Mouse (Mus musculus): ENCODE results near the gene 1700016C15Rik.

1700016C15Rik gene

GRCm38 (mm10) chr1:177717057-177717835 is 12.4 kb upstream of the 1700016C15Rik start:
- no peak for DNase-seq (ENCODE audit: low read depth)

GRCm38 (mm10) chr1:177718340-177719028 is 11.1 kb upstream of the 1700016C15Rik start:
- DNase-seq (ENCODE audit: low read depth), result no peak

- peak; percentile 60 for DNase-seq (ENCODE audit: low read depth)
These were observed 10.6 kb upstream of the 1700016C15Rik start for GRCm38 (mm10) chr1:177719029-177719427.

GRCm38 (mm10) chr1:177723786-177724185 is 5.8 kb upstream of the 1700016C15Rik start:
- DNase-seq (ENCODE audit: low read depth), result no peak

- DNase-seq (ENCODE audit: low read depth), result no peak
These were observed 2.7 kb upstream of the 1700016C15Rik start for GRCm38 (mm10) chr1:177726870-177727269.

GRCm38 (mm10) chr1:177727883-177728525 is 1.6 kb upstream of the 1700016C15Rik start:
- no peak for DNase-seq (ENCODE audit: low read depth)

- DNase-seq (ENCODE audit: low read depth), result no peak
These were observed 2.4 kb downstream of the 1700016C15Rik start for GRCm38 (mm10) chr1:177731973-177732372.

GRCm38 (mm10) chr1:177737505-177738105 is 8.0 kb downstream of the 1700016C15Rik start:
- DNase-seq (ENCODE audit: low read depth), result no peak

- DNase-seq (ENCODE audit: low read depth), result no peak
These were observed 11.1 kb downstream of the 1700016C15Rik start for GRCm38 (mm10) chr1:177740707-177741106.

GRCm38 (mm10) chr1:177742119-177742518 is 12.5 kb downstream of the 1700016C15Rik start:
- no peak for DNase-seq (ENCODE audit: low read depth)

- no peak for DNase-seq (ENCODE audit: low read depth)
These were observed 15.1 kb downstream of the 1700016C15Rik start for GRCm38 (mm10) chr1:177744521-177745325.

GRCm38 (mm10) chr1:177747869-177748540 is 18.4 kb downstream of the 1700016C15Rik start:
- no peak for DNase-seq (ENCODE audit: low read depth)

GRCm38 (mm10) chr1:177753496-177753895 is 23.9 kb downstream of the 1700016C15Rik start:
- DNase-seq (ENCODE audit: low read depth), result no peak

GRCm38 (mm10) chr1:177757249-177757648 is 27.6 kb downstream of the 1700016C15Rik start:
- DNase-seq (ENCODE audit: low read depth), result no peak

- no peak for DNase-seq (ENCODE audit: low read depth)
These were observed 39.3 kb downstream of the 1700016C15Rik start for GRCm38 (mm10) chr1:177768931-177769330.

- DNase-seq (ENCODE audit: low read depth), result no peak
These were observed 47.8 kb downstream of the 1700016C15Rik start for GRCm38 (mm10) chr1:177777397-177777796.

GRCm38 (mm10) chr1:177792835-177793234 is 63.2 kb downstream of the 1700016C15Rik start:
- DNase-seq (ENCODE audit: low read depth), result no peak

GRCm38 (mm10) chr1:177794866-177795265 is 65.3 kb downstream of the 1700016C15Rik start:
- DNase-seq (ENCODE audit: low read depth), result peak; percentile 25

GRCm38 (mm10) chr1:177795421-177796192 is 66.0 kb downstream of the 1700016C15Rik start:
- peak; percentile 56 for DNase-seq (ENCODE audit: low read depth)

All from NIH3T3 (cell line).